Mouse (Mus musculus) lung, adult 2 months (tissue): ENCODE data around the gene Sh3glb1.

Experiments used
- CTCF ChIP-seq: fragments of 200-500 bp; IDR thresholded peaks from 2 replicates; pipeline ENCODE4 v1.5.1; 2011; ENCODE audit warnings: mild to moderate bottlenecking, low read length, control low read depth; ENCODE audit not compliant: insufficient read depth
- POLR2A ChIP-seq: fragments of 200-500 bp; IDR thresholded peaks from 2 replicates; pipeline ENCODE4 v1.6.1; 2011; ENCODE audit warnings: low read depth, mild to moderate bottlenecking, control low read depth, low read length, borderline replicate concordance; ENCODE audit errors: extremely low read depth

- no peak for TF ChIP-seq CTCF
- no peak for TF ChIP-seq POLR2A
These were observed 40.6 kb upstream of the Sh3glb1 start, which contains the start of gene Clca3a1 for GRCm38 (mm10) chr3:144760592-144761309.
